Mouse (Mus musculus) brain, adult 2 months (tissue): ENCODE results near the gene Mvp.

Experiments
- DNase-seq: peaks from one replicate; pipeline ENCODE4 v3.0.0; 2011; ENCODE audit warnings: low read depth, low spot score

Gene Mvp

GRCm38 (mm10) chr7:127020031-127020430, 5.6 kb upstream of the Mvp start:
- DNase-seq = peak; percentile 70

DNA sequence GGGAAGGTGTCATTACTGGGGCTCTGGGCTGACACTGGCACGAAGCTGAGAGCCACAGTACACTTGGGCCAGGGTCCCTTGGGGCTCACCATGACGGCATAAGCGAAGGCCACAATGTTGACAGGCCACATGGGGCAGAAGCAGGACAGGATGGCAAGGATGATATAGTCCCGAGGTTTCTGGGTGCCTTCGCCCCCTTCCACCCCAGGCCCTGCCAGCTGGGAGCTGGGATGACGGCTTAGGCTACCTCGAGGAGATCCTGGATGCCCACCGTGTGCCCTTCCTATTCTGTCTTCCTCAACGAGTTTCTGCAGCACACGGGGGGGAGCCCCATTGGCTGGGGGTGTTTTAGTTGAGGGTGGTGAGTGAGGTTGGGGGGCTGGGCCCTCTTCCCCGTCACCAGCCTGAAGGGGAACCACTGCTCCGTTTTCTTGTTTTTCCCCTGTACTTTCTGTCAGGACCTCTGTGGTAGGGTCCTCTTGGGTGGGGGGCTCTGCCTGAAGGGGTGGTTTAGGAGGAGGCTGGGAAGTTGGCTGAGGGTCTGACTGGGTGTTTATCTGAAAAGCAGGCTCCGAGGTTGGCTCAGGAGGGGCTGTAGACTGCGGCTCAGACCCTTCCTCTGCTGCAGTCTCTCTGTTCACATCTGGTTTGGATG, 5.0 kb upstream of the Mvp start:
- no peak for DNase-seq

DNA sequence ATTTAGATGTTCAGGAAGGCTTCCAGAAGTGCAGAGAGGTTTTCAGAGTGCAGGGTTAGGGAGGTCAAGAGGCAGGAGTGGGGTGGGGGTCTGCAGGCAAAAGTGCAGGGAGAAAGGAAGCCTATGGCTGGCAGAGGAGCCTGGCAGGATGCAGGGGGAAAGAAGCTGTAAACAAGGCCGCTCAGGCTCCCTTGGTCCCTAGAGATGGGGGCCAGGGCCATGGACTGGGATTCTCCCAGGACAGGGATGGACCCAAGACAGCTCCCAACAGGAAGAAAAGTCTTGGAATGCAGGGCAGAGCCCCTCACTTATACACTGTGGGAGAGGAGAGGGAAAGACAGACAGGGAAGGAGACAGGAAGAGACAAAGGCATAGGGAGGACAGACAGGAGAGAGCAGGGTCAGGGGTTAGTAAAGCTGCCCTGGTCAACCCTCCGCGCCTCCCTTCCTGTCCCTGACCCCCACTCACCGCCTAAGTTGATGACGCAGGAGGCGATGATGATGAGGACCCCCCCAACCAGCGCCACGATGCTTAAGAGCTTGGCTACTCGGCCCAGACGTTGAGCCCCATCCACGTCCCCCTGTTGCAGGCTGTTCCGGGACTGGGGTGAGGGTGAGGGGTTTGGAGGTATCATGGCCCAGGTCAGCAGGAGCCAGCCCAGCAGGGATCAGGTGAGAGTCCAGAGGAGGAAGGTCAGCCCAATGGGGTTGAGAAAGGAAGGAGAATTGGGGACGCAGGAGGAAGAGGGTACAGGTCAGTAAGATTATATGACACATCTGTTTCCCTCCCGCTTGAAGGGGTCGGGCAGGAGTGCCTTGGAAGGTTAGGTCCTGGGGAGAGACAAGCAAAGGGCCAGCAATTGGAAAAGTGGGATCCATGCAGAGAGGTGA, 4.2 kb upstream of the Mvp start:
- DNase-seq = no peak

DNA sequence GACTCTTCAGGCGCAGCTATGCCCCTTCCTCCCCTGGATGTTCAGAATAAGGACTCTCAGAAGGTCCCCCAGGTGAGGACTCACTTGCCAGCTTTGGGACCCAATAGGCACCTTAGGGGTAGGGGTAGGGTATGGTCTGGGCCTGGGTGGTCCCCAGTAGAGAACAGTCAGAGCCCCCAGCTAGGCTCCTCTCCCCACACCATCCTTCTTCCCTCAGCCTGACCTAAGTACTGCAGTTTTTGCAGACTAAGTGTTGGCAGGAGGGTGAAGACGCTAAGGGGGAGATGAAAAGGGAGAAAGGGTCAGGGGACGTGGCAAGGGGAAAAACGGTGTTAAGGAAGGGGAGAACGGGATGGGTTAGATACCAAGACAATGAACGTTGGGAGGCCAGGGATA, 3.5 kb upstream of the Mvp start:
- DNase-seq = no peak

DNA sequence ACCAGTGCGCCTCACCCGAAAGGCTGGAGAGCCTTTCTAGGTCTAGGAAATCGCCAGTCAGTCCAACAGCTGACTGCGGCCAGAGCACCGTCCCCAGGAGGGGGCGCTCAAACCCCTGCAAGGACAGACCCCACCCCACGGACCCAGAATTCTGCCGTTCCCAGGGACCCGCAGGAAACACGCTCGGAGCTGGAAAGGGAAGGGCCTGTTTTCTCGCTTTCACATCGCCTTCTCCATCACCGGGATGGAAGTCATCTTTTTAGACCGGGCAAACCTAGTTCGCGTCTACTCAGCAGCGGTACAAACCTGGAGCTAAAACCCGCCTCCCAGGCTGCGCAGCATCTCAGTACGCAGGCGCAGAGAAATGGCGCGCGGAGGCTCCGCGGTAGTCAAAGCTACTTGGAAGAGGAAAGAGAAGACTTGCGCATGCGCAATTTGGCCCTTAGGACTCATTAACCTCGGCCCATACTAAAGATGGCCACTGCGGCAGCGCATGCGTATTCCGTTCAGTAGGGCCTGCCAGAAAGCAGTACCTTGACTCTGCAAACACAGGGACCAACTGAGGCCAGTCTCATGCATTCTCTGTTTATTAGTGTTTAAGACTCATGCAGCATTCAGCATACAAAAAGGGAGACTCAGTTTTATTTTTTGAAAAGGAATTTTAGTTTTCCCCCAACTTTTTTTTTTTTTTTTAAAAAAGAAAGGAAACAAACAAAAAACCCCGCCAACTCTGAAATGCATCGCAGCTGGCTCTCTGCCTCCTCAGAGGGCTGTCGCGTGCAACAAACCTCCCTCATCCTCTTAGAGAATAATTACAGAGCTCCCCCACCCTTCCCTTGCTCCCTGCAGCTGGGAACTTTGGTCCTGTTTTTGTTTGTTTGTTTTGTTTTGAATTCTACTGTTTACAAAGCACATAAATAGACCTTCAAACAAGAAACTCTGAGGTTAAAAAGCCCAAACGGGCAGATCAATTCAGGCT, 2.8 kb upstream of the Mvp start, which contains the start of gene Pagr1a:
TSS of gene Pagr1a (minus strand) at position 382 of the 979 bp plus-strand sequence.
- peak; percentile 100 for DNase-seq

- DNase-seq = peak; percentile 83
These were observed 2.1 kb upstream of the Mvp start for GRCm38 (mm10) chr7:127016486-127016938.

DNA sequence TGATC, 1.9 kb upstream of the Mvp start, which contains the start of gene Pagr1b:
TSS of gene Pagr1b (minus strand) at position 4 of the 5 bp plus-strand sequence.
- no peak for DNase-seq

DNA sequence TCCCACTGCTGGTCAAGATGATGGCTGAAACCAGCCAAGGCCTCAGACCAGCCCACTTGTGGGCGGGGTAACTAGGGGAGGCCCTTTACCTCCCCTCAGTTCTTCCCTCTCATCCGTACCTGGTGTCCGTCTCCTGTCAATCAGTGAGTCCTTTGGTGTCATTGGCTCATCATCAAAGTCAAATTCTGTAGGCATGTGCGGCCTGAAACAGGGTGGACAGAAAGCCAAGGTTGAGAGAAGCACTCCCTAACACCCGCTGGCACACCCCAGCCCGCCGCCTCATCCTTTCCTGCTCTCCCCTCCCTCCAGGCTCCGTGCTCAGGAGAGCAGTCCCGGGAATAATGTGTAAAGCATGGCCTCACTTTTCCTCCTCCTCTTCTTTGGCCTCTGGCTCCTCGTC, 1.7 kb upstream of the Mvp start:
- DNase-seq = peak; percentile 89

GRCm38 (mm10) chr7:127014993-127015392, 572 bp upstream of the Mvp start:
- DNase-seq = no peak

GRCm38 (mm10) chr7:127013385-127013784, 1.0 kb downstream of the Mvp start:
- no peak for DNase-seq

GRCm38 (mm10) chr7:127012845-127013244, 1.6 kb downstream of the Mvp start:
- no peak for DNase-seq

DNA sequence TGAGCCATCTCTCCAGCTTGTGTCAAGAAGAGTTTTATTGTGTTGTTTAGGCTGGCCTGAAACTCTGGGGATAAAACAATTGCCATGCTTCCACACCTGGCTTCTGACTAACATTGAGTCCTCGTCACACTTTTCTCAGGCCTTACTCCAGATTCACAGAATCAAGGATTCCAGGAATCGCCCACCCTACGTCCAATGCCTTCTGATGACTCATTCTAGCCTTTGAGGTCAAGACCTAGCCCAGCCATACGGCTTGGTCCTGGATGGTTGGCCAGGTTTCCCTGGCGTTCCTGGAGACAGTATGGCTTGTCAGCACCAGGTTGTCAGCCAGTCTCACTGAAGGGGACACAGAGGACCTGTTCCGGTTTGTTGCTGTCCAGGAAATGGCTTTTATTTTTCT, 2.0 kb downstream of the Mvp start:
- DNase-seq = peak; percentile 45

- DNase-seq = no peak
These were observed 2.7 kb downstream of the Mvp start for GRCm38 (mm10) chr7:127011717-127012116.

GRCm38 (mm10) chr7:127011051-127011450, 3.4 kb downstream of the Mvp start:
- DNase-seq = no peak

DNA sequence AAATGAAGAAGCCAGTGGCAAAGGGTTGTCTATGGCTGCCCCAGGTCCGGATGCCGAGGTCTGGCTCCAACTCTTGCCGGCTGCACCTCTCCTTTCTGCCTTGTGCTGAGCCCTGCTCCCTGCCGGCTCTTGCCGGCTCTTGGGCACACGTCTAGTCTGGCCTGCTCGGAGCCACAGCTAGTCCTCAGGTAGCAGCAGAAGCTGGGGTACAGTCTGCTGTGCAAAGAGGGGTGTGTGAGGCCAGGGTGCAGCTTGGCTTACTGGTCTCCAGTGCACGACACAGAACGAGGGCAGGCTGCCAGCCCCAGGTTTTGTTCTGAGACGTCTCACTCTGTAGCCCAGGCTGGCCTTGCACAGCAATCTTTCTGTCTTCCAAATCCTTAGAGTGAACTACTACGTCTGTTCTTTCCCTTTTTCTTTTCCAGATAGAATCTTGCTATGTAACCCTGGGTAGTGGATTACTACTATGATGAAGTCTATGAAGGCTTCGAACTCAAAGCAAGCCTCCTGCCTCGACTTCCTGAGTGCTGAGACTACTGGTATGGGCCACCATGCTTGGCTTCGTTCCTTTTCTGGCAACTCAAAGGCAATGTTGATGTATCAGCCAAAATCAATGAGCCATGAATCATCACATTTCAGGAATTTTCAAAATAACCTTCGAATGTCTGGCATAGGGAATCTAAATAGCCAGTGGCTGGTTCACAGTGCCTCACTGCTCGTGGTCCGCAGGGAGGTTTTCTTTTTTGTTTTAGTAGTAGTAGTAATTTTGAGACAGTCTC, 4.9 kb downstream of the Mvp start:
- DNase-seq = no peak

DNA sequence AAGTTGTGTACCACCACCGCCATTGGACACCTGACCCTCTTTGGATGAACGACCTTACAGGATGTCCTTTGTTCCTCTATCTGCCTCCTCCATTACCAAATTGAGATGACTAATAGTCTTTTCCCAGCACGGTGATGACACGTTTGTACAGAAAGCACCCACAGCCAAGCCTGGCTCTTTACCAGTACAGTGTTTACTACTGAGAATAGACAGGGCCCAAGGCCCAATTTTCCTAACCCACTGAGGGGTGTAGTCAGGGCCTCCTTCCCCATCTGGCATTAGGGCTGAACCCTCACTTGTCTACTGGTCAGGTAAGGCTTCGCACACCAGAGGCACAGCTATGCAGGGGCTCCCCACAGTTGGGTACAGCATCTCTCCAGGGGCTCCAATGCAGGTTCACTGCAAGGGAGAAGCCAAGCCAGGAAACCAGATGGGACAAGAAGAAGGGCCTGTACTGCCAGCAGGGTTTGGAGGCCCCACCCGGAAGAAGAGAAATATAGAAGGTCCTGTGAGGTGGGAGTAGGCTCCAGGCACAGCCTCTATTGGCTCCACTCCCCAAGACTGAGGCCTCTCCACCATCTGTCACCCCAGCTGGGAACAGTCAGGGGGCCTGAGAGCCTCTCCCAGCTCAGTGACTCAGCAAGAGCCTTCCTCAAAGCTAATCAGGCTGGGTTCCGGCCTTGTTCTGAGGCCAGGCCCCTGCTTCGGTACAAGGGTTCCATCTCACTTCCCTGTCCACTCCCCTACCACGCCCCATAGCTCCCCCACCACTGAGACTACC, 6.0 kb downstream of the Mvp start:
- peak; percentile 99 for DNase-seq

DNA sequence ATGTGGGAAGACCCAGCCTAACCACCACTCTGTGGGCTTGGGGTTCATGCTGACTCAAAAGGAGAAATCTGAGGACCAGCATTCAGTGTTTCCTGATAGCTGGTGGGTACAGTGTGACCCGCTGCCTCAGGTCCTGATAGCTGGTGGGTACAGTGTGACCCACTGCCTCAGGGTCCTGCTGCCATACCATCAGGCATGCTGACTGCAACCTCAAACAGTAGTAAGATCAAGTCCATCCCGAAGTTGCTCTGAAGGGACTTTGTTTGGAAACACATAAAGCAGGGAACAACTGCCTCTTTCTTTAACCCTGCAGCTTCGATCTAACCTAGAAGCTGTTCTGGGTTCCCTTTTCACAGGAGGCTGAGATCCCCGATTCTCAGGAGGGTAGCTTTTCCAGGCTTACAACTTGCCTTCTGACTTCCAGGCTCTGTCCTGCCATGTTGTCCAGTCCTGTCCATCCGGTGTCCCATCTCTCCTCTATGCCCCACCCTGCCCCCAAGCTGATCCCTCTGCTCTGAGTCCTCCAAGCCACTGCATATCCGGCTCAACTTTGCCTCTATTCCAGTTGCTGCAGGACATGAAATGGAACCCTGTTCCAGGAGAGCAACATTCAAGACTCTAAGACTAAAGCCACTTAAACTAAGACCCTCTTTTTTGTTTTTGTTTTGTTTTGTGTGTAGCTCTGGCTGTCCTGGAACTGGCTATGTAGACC, 7.0 kb downstream of the Mvp start:
- DNase-seq = no peak

DNA sequence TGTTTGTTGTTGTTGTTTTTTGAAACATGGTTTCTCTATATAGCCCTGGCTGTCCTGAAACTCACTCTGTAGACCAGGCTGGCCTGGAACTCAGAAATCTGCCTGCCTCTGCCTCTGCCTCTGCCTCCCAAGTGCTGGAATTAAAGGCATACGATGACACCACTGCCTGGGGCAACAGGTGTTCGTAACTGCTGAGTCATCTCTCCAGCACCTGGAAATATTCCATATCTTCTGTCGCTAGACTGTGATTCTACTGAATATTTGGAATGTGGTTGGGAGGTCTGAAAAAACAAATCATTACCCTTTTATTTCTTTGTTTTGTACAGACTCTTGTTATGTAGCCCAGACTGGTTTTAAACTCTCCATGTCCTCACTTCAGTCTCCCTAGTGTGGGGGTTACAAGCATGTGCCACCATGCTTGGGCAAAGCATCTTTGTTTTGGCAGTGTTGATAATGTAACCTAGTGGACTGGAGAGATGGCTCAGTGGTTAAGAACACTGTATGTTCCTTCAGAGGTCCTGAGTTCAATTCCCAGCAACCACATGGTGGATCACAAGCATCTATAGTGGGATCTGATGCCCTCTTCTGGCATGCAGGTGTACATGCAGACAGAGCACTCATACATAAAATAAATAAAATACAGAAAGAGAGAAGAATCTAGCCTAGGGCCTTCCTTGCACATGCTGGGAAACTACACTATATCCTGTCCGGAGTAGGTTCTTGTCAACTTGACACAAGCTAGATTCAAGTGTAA, 10.1 kb downstream of the Mvp start:
- DNase-seq = no peak

DNA sequence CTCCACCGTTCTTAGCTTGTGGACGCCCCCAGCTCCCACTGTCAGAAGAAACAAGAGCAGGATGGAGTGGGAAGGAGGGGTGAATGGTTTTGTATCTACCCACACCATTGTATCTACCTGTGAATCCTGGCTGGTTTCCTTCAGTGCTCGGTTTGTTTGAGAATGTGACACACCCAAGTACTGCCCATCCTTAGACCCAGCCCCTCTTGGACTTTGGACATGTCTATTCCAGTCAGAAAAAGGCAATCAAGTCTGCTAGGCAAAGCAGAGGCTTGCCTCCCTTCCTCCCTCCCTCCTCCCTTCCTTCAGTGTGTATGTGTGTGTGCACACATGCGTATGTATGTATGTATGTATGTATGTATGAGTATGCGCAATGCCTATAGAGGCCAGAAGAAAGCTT, 10.8 kb downstream of the Mvp start:
- no peak for DNase-seq
